Mouse (Mus musculus) megakaryocyte-erythroid progenitor cell, adult 5-6 weeks (primary cell): ENCODE data around the gene Sestd1. TPM values are rescaled to one million over a fixed set of nuclear protein-coding genes. Genes with fewer than 3 reads are reported as not detected.

Experiments used
- ATAC-seq: replicated peaks from 2 replicates; pipeline ENCODE4 v1.8.0; 2016; ENCODE audit warnings: mild to moderate bottlenecking, inconsistent platforms; ENCODE audit not compliant: severe bottlenecking, poor library complexity, low FRiP score, low TSS enrichment
- total RNA-seq, 2 experiments: library from RNA; stranded (forward) in 1 of 2; stranded (reverse) in 1 of 2; fragments of 200-1000, 215-1000 nt in 1 of 2; fragments of >200 nt in 1 of 2; fragmentation: Nextera tagmentation in 1 of 2; gene quantifications; 2 replicates each; pipeline ENCODE4 v1.2.3; 2014 to 2017

The Sestd1 gene
- total RNA-seq, 2 experiments from 2014 or later: 1.3 to 5.4 TPM

DNA sequence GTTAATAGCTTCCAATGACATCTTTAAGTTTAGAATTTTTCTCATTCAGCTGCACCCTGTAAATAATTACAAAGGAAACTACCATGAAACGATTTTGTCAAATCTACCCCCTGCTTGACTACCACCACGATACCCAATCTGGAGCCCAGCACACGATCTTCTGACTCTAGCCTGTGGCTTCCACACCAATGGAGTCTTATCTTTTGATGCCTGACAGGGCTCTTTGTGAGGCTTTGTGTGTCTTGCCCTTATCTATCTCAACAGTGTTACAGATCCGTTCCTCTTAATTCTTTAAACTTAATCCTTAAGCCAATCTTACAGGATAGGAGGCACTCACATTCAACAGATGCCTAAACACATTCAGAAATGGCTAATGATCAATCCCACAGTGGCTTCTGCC is 126.3 kb downstream of the Sestd1 start:
- ATAC-seq: peak; percentile 99

DNA sequence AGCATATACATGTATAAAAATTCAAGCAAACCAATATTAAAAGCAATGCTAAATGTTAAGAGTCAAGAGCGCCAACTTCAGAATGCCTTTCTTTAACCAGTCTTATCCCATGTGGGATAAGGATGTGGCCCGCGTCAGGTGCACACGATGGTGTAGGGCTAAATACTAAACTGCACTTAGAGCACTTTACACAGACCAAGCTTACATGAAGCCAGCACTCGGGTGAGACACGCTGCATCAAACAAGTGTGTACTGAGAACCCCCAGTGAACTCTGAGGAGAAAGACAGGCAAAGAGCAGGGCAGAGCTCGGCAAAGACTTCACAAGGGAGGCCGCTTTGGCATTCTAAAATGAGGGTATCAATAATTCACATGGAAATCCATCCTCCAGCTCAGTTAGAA is 129.1 kb downstream of the Sestd1 start:
- no peak for ATAC-seq

- no peak for ATAC-seq
Measured at GRCm38 (mm10) chr2:77149576-77149975, 130.8 kb downstream of the Sestd1 start.

DNA sequence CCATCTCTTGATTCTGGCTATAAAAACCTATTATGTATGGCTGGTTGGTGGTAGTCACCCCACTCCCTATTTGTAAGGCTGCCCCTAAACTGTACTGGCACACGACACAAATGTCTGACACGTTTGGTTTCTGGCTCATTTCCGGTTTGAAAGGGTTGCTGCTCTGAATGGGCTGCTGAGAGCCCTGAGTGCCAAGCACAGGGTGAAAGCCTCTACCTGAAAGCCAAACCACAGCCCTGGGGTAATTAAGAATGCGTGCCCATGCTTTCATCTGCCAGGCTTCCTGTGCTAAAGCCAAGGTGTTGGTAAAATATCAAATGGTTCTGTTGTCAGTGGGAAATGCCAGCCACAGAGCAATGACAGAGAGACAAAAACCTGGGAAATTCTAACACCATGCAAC is 132.2 kb downstream of the Sestd1 start:
- no peak for ATAC-seq

- ATAC-seq: no peak
Measured at GRCm38 (mm10) chr2:77146968-77147367, 133.4 kb downstream of the Sestd1 start.

DNA sequence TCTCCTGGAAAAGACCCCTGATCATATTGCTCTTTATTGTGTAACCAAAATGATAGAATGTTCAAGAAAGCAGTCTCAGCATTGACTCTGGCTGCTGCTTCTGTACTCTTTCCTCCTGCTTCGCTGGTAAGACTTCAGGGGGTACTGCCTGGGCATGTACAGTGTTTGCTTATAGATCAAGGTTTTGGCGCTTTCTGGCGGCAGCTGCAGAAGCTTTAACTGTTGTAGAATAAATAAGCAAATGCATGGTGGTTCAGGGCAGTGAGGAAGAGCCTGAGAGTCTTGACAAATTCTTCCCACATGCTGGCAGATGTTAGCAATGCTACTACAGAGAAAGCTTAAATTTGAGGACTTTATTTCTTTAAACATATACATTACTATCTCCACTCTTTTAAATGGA is 134.1 kb downstream of the Sestd1 start:
- ATAC-seq: no peak

DNA sequence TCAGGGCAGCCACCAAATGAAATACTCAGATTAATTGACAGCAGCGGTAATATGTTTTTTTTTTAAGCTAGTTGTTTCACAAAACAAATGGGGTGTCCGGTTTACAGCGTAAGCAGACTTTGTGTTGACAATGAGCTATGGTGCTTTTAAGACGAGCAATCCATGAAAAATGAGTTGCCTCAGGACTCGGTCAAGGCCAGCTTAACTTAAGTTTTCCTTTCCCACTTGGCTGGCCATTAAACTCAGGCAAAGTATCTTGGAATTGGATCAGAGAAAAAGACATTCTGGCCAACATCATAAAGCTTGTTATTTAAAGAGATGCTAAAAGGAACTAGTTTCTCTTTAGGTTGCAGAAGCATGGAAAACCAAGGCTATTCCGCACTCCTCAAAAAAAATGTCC is 136.9 kb downstream of the Sestd1 start:
- no peak for ATAC-seq

DNA sequence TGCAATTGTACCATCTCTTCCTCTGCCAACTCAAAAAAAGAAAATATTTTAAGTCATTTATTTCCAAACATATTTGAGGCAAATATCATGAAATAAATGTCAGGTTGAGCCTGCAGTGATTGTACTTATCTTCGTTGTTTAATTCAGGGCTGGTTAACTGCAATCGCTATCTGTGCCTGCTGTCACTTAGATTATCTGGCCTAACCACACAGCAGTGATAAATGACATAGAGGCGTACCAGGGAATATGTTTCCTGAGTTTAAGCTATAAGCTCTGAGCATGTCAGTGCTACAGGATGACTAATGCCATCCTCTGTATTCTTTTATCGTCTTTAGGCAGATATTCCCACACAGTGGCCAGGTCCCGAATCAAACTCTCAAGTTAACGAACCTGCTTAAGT is 141.5 kb downstream of the Sestd1 start:
- ATAC-seq: peak; percentile 55

GRCm38 (mm10) chr2:77134906-77135305 is 145.5 kb downstream of the Sestd1 start:
- no peak for ATAC-seq

- ATAC-seq: no peak
Measured at GRCm38 (mm10) chr2:77133407-77133806, 147.0 kb downstream of the Sestd1 start.

Other genes starting within 250 kb of the Sestd1 start
- 0.48 and 3.9 TPM in 2 replicates for gene Ccdc141, start 110.0 kb downstream of the Sestd1 start, total RNA-seq (2014; fragmentation: Nextera tagmentation)
- 0.47 and 0.88 TPM in 2 replicates for gene Ccdc141, start 110.0 kb downstream of the Sestd1 start, total RNA-seq (2017)